Mouse (Mus musculus): Measurements from ENCODE around the gene Olfr629.

DNA sequence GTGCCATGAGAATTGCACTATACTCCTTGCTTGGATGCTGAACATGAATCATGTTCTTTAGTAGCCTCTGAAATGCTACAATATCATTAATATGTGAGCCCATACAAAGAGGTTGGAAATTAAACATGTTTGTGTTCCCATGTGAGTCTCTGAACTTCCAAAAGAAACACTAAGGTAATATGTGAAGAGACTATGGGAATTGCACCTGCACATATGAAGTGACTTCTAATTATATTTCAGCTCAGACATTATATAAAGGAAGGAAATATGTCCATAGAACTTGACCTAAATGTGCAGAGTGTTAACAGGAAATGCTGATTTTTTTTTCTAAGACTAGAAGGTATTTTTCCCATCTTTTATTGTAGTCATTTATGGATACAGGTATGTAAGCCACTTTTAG is 30.4 kb downstream of the Olfr629 start, which contains the start of gene Olfr243:
- TF ChIP-seq POLR2A (IDR thresholded peaks at IDR 0.05; ENCODE audit: borderline replicate concordance, low read depth, low read length), result no peak
- no peak for TF ChIP-seq CTCF (IDR thresholded peaks at IDR 0.05; ENCODE audit: low read depth, low read length)
